Mouse (Mus musculus) neural tube, embryonic 11.5 days (tissue): ENCODE results near the gene Plekhn1. TPM values are rescaled to one million over a fixed set of nuclear protein-coding genes. Genes with fewer than 3 reads are reported as not detected.
A peak's percentile ranks its signal among the peaks of the same experiment; 100 is the strongest.

Experiments
- ATAC-seq: fragments of 200-750 bp; cut with Nextera tagmentation; 2 replicates; pipeline ENCODE4 v1.8.0; 2017; ENCODE audit warnings: moderate number of reproducible peaks, mild to moderate bottlenecking, moderate TSS enrichment, moderate library complexity; ENCODE audit not compliant: insufficient read depth, low FRiP score, low TSS enrichment
- DNase-seq: peaks from one replicate; pipeline ENCODE4 v3.0.0-alpha.2; 2015; ENCODE audit warnings: low spot score
- H3K27ac ChIP-seq: fragments of 300-500 bp; sonication (generic); 2 replicates; pipeline ENCODE4 v1.5.1; 2014; ENCODE audit warnings: low read depth, mild to moderate bottlenecking, low read length
- H3K27me3 ChIP-seq: fragments of 300-500 bp; sonication (generic); 2 replicates; pipeline ENCODE4 v1.6.1; 2014; ENCODE audit warnings: mild to moderate bottlenecking, low read length, mixed read lengths; ENCODE audit not compliant: control insufficient read depth, insufficient read depth
- H3K36me3 ChIP-seq: fragments of 300-500 bp; sonication (generic); 2 replicates; pipeline ENCODE4 v1.6.1; 2014; ENCODE audit warnings: mild to moderate bottlenecking, low read length, moderate library complexity, mixed read lengths; ENCODE audit not compliant: control insufficient read depth, insufficient read depth
- H3K4me1 ChIP-seq: fragments of 300-500 bp; sonication (generic); 2 replicates; pipeline ENCODE4 v1.6.1; 2014; ENCODE audit warnings: low read length, mixed read lengths; ENCODE audit not compliant: control insufficient read depth, insufficient read depth
- H3K4me2 ChIP-seq: fragments of 300-500 bp; sonication (generic); 2 replicates; pipeline ENCODE4 v1.6.1; 2014; ENCODE audit warnings: low read depth, mild to moderate bottlenecking, moderate library complexity
- H3K4me3 ChIP-seq: fragments of 300-500 bp; sonication (generic); 2 replicates; pipeline ENCODE4 v1.5.1; 2014; ENCODE audit warnings: low read depth, low read length
- H3K9ac ChIP-seq: fragments of 300-500 bp; sonication (generic); 2 replicates; pipeline ENCODE4 v1.6.1; 2014; ENCODE audit warnings: mild to moderate bottlenecking, low read length
- H3K9me3 ChIP-seq: fragments of 300-500 bp; sonication (generic); 2 replicates; pipeline ENCODE4 v1.6.1; 2016; ENCODE audit warnings: low read length; ENCODE audit not compliant: control insufficient read depth
- WGBS: fragments of 180-500 bp; shearing (Covaris S2); extraction: QIAGEN DNeasy Blood & Tissue Kit; methylation state at CpG from one replicate; pipeline ENCODE4 v1.1.7; 2014; 5-methylcytosine and 5-hydroxymethylcytosine counted together
- microRNA-seq: library from miRNA; unstranded; fragments of <30 nt; microRNA quantifications from one replicate; pipeline ENCODE4, GENCODE M21; 2016
- polyA plus RNA-seq: library from polyadenylated mRNA; unstranded; fragments of >200 nt; fragmentation: Nextera tagmentation; extraction: Ambion mirVana; gene quantifications from 2 replicates; pipeline ENCODE4 v1.2.1, GENCODE M21; 2014

Gene Plekhn1
- polyA plus RNA-seq, 1 experiment from 2014 or later = 21.6 TPM

GRCm38 (mm10) chr4:156183747-156184146 lies 50.9 kb downstream of the Plekhn1 start:
- Histone ChIP-seq H3K4me1 (peaks cover 27% of the 10 kb centered on the region), H3K36me3 (peaks cover 6% of the 10 kb centered on the region)

GRCm38 (mm10) chr4:156177630-156178029 lies 57.0 kb downstream of the Plekhn1 start:
- 95% methylated on average over 9 of the region's 9 CpGs for WGBS

More at GRCm38 (mm10) chr4:156183747-156184146, 50.9 kb downstream of the Plekhn1 start:
- Histone ChIP-seq H3K4me3 (peak overlapping the region; percentile 30; the same call in 1 of the 2 replicates), H3K27me3 (no peaks in the 10 kb centered on the region), H3K9me3 (no peaks in the 10 kb centered on the region), H3K4me2 (peak overlapping the region; percentile 52), H3K27ac (no peak overlapping the region), H3K9ac (no peak overlapping the region)
- 89% methylated on average over 5 of the region's 5 CpGs for WGBS
- DNase-seq (no peak), ATAC-seq (no peak)

GRCm38 (mm10) chr4:156171828-156172227 lies 62.8 kb downstream of the Plekhn1 start:
- Histone ChIP-seq H3K9ac (no peak overlapping the region), H3K27ac (no peak overlapping the region), H3K4me3 (no peak overlapping the region), H3K36me3 (peaks cover 71% of the 10 kb centered on the region), H3K4me1 (no peaks in the 10 kb centered on the region), H3K9me3 (no peaks in the 10 kb centered on the region), H3K27me3 (no peaks in the 10 kb centered on the region), H3K4me2 (no peak overlapping the region)
- ATAC-seq = no peak
- 96% methylated on average over 11 of the region's 11 CpGs for WGBS
- no peak for DNase-seq

More at GRCm38 (mm10) chr4:156177630-156178029, 57.0 kb downstream of the Plekhn1 start:
- peaks cover 48% of the 10 kb centered on the region for H3K36me3 ChIP-seq
- no peak overlapping the region for H3K27ac ChIP-seq
- DNase-seq = peak; percentile 6
- no peak overlapping the region for H3K4me3 ChIP-seq
- no peak overlapping the region for H3K9ac ChIP-seq
- no peaks in the 10 kb centered on the region; the same call in 1 of the 2 replicates for H3K4me1 ChIP-seq
- no peak for ATAC-seq
- no peaks in the 10 kb centered on the region for H3K9me3 ChIP-seq
- no peak overlapping the region for H3K4me2 ChIP-seq
- H3K27me3 ChIP-seq = no peaks in the 10 kb centered on the region

Small RNAs within 50 kb of the gene (microRNA-seq; reads per million reads assigned to microRNA genes)
- gene Mir7658 = 2.9 reads per million, percentile 4 among the genes with 10 or more reads in this experiment

Other genes with a start within 250 kb of the Plekhn1 start
- 18.9 and 19.9 TPM in 2 replicates for gene B3galt6, start 242.2 kb downstream of the Plekhn1 start, polyA plus RNA-seq
- 136 and 139 TPM in 2 replicates for gene Sdf4, start 242.0 kb downstream of the Plekhn1 start, polyA plus RNA-seq
- gene Tnfrsf4, start 221.0 kb downstream of the Plekhn1 start, polyA plus RNA-seq = 0.45 TPM in 2 replicates
- gene Tnfrsf18, start 208.7 kb downstream of the Plekhn1 start, polyA plus RNA-seq = 0.62 and 0.82 TPM in 2 replicates
- gene Ttll10, start 175.4 kb downstream of the Plekhn1 start, polyA plus RNA-seq = not detected in 2 replicates
- gene 9430015G10Rik, start 124.9 kb downstream of the Plekhn1 start, polyA plus RNA-seq = 50.6 and 51.9 TPM in 2 replicates
- 0.73 and 1.0 TPM in 2 replicates for gene Rnf223, start 104.3 kb downstream of the Plekhn1 start, polyA plus RNA-seq
- 85.9 and 91.9 TPM in 2 replicates for gene Agrn, start 37.4 kb downstream of the Plekhn1 start, polyA plus RNA-seq
- not detected in 2 replicates for gene Isg15, start 34.0 kb downstream of the Plekhn1 start, polyA plus RNA-seq
- gene AW011738, start 31.6 kb downstream of the Plekhn1 start, polyA plus RNA-seq = 1.5 and 1.8 TPM in 2 replicates
- 0.57 and 0.85 TPM in 2 replicates for gene Perm1, start 19.0 kb downstream of the Plekhn1 start, polyA plus RNA-seq
- gene Noc2l, start 1.2 kb upstream of the Plekhn1 start, polyA plus RNA-seq = 75.3 and 77.4 TPM in 2 replicates
- gene Samd11, start 20.8 kb upstream of the Plekhn1 start, polyA plus RNA-seq = 1.4 and 2.6 TPM in 2 replicates
- gene Vmn2r-ps159, start 96.2 kb upstream of the Plekhn1 start, polyA plus RNA-seq = not detected in 2 replicates